Mouse (Mus musculus): ENCODE results near the gene Gm49661. TPM values are rescaled to one million over a fixed set of nuclear protein-coding genes. Genes with fewer than 3 reads are reported as not detected.

The Gm49661 gene
- polyA plus RNA-seq (2014; fragmentation: Nextera tagmentation; extraction: Ambion mirVana) = not detected in 2 replicates

DNA sequence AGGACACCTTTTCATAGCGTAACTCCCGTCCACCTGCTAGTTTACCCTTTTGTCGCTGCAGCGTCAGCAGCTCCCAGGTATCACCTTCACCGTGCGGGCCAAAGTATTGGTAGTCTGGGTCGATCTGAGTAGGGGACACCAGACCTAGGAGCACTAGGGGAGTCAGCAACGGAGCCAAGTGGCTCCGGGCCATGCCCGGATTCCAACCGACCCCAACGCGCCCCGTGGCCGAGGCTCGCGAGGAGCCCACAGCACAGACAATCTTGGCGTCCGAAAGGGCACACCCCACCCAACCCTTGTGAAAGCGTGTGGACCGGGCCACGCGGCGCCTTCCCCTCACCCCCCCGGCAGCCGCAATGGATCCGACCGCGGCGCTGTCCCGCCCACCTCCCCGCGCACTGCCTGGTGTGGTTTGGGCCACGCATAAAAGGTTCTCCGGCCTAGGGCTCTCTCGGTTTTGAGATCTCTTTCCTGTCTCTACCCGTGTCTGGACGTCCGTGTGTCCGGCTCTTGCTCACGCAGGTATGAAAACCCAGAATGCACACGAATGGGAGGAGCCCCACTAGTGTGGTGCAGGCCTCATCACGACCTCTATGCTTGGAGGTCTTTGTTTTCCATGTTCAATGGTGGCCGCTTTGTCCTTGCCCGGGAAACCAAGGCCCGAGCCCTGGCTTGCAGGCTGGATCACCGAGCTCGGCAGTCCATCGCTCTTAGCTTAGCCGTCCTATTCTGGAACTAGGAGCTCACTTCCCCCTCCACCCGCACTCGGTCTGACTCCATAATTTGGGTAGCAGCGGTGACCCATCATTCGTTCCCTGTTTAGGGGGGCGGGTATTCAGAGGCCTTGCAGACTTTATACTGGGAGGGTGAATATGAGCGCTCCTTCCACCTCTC lies at the start of gene Gm49661, which contains the start of the genes Prdx2 and Rnaseh2a:
TSS of gene Gm49661 (minus strand) at position 193 of the 894 bp plus-strand sequence.
TSS of gene Prdx2 (plus strand) at position 347 of the 894 bp plus-strand sequence.
TSS of gene Rnaseh2a (minus strand) at position 527 of the 894 bp plus-strand sequence.
- Histone ChIP-seq H3K4me1 (ENCODE audit: control insufficient read depth, insufficient read depth, low read length) (peaks cover 21% of the 10 kb centered on the region), H3K9me3 (replicated peaks; ENCODE audit: control insufficient read depth, low read length) (no peaks in the 10 kb centered on the region), H3K4me3 (ENCODE audit: low read depth, low read length) (peak within 1 kb of the TSS; percentile 90), H3K27ac (ENCODE audit: low read depth, low read length) (peak within 1 kb of the TSS; percentile 84), H3K9ac (ENCODE audit: low read length) (peak within 1 kb of the TSS; percentile 99), H3K27me3 (replicated peaks; ENCODE audit: control insufficient read depth, insufficient read depth, low read length) (no peaks in the 10 kb centered on the region), H3K36me3 (ENCODE audit: control insufficient read depth, insufficient read depth, low read length) (peaks cover 40% of the 10 kb centered on the region), H3K4me2 (ENCODE audit: low read length) (peak within 1 kb of the TSS; percentile 95)
- peak; percentile 77 for ATAC-seq
- peak; percentile 86 for DNase-seq (ENCODE audit: low spot score)
- 2% methylated on average over 54 of the region's 56 CpGs for WGBS

DNA sequence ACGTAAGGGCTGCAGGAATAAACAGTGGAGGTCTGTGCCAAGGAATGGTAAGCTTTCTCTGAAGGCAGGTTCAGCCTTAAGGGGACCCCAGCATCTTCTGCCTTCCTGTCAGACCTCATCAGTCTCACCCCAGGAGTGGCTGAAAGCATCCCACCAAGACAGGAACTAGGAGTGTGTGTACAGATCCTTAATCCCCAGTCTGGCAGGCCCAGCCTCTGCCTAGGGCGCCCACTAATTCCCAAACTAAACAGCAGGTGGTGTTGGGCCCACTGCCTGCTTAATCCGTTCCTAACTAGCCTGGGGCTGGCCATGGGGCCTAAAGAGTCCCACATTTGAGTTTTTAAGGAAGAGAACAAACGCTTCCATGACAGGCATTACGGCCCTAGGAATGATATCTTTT lies 48.0 kb upstream of the Gm49661 start:
- H3K27ac ChIP-seq (ENCODE audit: low read depth, low read length) = no peak overlapping the region
- no peak overlapping the region for H3K9ac ChIP-seq (ENCODE audit: low read length)
- peaks cover 49% of the 10 kb centered on the region for H3K36me3 ChIP-seq (ENCODE audit: control insufficient read depth, insufficient read depth, low read length)
- H3K4me3 ChIP-seq (ENCODE audit: low read depth, low read length) = no peak overlapping the region
- 0 out of 2 replicates have a peak, but pooled peaks cover 6% of the 10 kb centered on the region for H3K27me3 ChIP-seq (replicated peaks; ENCODE audit: control insufficient read depth, insufficient read depth, low read length)
- WGBS = 18% methylated on average over 5 of the region's 5 CpGs
- H3K4me2 ChIP-seq (ENCODE audit: low read length) = no peak overlapping the region
- ATAC-seq (no peak), DNase-seq (ENCODE audit: low spot score) (no peak)
- no peaks in the 10 kb centered on the region for H3K4me1 ChIP-seq (ENCODE audit: control insufficient read depth, insufficient read depth, low read length)
- H3K9me3 ChIP-seq (replicated peaks; ENCODE audit: control insufficient read depth, low read length) = no peaks in the 10 kb centered on the region

DNA sequence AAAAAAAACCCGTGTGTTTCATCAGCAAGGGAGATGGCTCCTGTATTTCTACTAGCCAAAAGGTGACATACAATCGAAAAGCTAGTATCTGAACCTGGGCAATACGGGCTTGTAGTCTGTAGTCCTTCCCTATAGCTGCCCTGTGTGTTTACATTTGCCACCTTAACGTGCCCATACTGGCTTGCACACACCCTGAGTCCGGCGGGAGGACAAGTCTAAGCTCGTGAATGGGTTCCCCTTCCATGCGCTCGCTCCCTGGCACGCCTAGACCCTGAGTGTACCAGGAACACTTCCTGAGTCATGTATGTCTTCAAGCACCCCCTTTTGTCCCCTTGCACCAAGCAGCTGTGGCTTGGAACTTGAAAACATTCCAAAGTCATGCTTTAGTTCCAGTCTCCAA lies 47.5 kb upstream of the Gm49661 start:
- Histone ChIP-seq H3K9ac (ENCODE audit: low read length) (no peak overlapping the region), H3K4me3 (ENCODE audit: low read depth, low read length) (no peak overlapping the region), H3K36me3 (ENCODE audit: control insufficient read depth, insufficient read depth, low read length) (peaks cover 45% of the 10 kb centered on the region), H3K4me2 (ENCODE audit: low read length) (no peak overlapping the region), H3K9me3 (replicated peaks; ENCODE audit: control insufficient read depth, low read length) (no peaks in the 10 kb centered on the region), H3K27ac (ENCODE audit: low read depth, low read length) (no peak overlapping the region), H3K27me3 (replicated peaks; ENCODE audit: control insufficient read depth, insufficient read depth, low read length) (peaks cover 6% of the 10 kb centered on the region; the same call in 1 of the 2 replicates), H3K4me1 (ENCODE audit: control insufficient read depth, insufficient read depth, low read length) (no peaks in the 10 kb centered on the region)
- no peak for DNase-seq (ENCODE audit: low spot score)
- 71% methylated on average over 10 of the region's 10 CpGs for WGBS
- ATAC-seq = no peak

DNA sequence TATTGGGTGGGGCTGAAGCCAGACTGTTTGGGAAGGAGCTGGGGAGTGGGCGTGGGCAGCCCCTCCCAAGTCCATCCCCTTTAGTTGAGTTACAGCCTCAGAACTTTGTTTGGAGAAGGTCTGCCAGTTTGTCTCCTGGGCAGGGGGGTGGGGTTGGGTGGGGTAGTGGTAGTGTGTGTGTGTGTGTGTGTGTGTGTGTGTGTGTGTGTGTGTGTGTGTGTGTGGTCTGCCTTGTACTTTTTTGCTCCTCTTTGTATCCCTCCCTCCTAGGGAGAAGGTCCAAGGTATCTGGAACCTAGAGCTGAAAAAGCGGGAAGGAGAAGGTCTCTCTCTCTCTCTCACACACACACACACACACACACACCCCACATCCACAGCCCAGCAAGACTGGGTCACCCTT lies 45.2 kb upstream of the Gm49661 start, which contains the start of gene Best2:
TSS of gene Best2 (minus strand) at position 101 of the 400 bp plus-strand sequence.
- peaks cover 17% of the 10 kb centered on the region for H3K27me3 ChIP-seq (replicated peaks; ENCODE audit: control insufficient read depth, insufficient read depth, low read length)
- no peaks in the 10 kb centered on the region for H3K4me1 ChIP-seq (ENCODE audit: control insufficient read depth, insufficient read depth, low read length)
- H3K9ac ChIP-seq (ENCODE audit: low read length) = peak within 1 kb of the TSS; percentile 60; the same call in 1 of the 2 replicates
- peak within 1 kb of the TSS; percentile 27 for H3K4me3 ChIP-seq (ENCODE audit: low read depth, low read length)
- peaks cover 22% of the 10 kb centered on the region for H3K36me3 ChIP-seq (ENCODE audit: control insufficient read depth, insufficient read depth, low read length)
- H3K9me3 ChIP-seq (replicated peaks; ENCODE audit: control insufficient read depth, low read length) = no peaks in the 10 kb centered on the region
- no peak for DNase-seq (ENCODE audit: low spot score)
- H3K4me2 ChIP-seq (ENCODE audit: low read length) = peak within 1 kb of the TSS; percentile 61
- no peak for ATAC-seq
- no peak within 1 kb of the TSS for H3K27ac ChIP-seq (ENCODE audit: low read depth, low read length)
- WGBS = 81% methylated on average over 2 of the region's 2 CpGs

DNA sequence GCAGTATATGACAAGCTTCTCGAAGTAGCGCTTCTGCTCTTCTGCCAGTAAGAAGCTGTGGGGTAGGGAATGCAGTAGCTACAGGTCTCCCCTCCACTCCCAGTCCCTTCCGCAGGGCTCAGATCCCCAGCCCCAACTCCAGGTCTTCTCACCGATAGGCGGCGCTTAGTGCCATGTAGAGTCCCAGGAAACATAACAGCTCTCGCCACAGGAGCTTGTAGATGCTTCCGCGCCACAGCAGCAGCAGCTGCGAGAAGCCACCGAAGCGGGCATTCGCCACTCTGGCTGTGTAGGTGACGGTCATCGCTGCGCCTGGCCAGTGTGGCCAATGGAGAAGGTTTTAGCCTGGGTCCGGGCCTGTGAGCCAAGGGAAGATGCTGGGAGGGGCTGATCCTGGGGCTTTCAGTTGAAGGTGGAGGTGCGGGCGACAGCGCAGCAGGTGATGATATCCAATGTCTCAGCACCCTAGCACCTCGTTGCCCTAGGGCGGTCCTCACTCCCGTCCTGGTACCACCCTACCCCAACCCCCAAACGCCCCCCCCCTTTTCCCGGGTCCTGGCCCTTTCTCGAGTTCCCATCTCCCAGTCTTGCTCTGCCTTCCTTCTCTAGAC lies 44.1 kb upstream of the Gm49661 start:
- H3K4me3 ChIP-seq (ENCODE audit: low read depth, low read length) = peak overlapping the region; percentile 27
- H3K9ac ChIP-seq (ENCODE audit: low read length) = peak overlapping the region; percentile 60; the same call in 1 of the 2 replicates
- peak overlapping the region; percentile 61 for H3K4me2 ChIP-seq (ENCODE audit: low read length)
- peaks cover 17% of the 10 kb centered on the region for H3K27me3 ChIP-seq (replicated peaks; ENCODE audit: control insufficient read depth, insufficient read depth, low read length)
- no peaks in the 10 kb centered on the region for H3K9me3 ChIP-seq (replicated peaks; ENCODE audit: control insufficient read depth, low read length)
- H3K27ac ChIP-seq (ENCODE audit: low read depth, low read length) = no peak overlapping the region
- DNase-seq (ENCODE audit: low spot score) (peak; percentile 89), ATAC-seq (peak; percentile 81)
- 6% methylated on average over 26 of the region's 26 CpGs for WGBS
- peaks cover 11% of the 10 kb centered on the region for H3K36me3 ChIP-seq (ENCODE audit: control insufficient read depth, insufficient read depth, low read length)
- no peaks in the 10 kb centered on the region for H3K4me1 ChIP-seq (ENCODE audit: control insufficient read depth, insufficient read depth, low read length)

DNA sequence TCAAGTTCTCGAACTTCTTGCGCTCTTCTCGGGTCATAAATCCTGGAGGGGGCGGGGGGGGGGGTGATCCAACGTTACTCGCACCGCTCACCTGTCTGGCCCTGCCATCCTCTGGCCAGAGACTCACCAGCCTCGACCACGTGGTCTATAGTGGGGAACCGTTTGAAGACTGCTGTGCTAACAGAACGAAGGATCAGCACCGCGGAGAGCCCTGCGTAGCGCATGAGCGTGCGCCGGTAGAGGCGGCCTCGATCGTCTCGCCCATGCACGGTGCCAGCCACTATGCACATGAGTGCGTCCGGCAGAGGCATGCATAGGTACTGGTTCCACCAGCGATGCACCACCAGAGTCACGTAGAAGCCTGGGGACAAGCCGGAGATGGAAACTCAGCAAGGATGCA lies 42.0 kb upstream of the Gm49661 start:
- no peak overlapping the region for H3K4me3 ChIP-seq (ENCODE audit: low read depth, low read length)
- H3K36me3 ChIP-seq (ENCODE audit: control insufficient read depth, insufficient read depth, low read length) = no peaks in the 10 kb centered on the region
- 22% methylated on average over 28 of the region's 28 CpGs for WGBS
- no peak overlapping the region for H3K27ac ChIP-seq (ENCODE audit: low read depth, low read length)
- H3K4me2 ChIP-seq (ENCODE audit: low read length) = no peak overlapping the region
- no peaks in the 10 kb centered on the region for H3K9me3 ChIP-seq (replicated peaks; ENCODE audit: control insufficient read depth, low read length)
- DNase-seq (ENCODE audit: low spot score) (no peak), ATAC-seq (no peak)
- no peaks in the 10 kb centered on the region for H3K4me1 ChIP-seq (ENCODE audit: control insufficient read depth, insufficient read depth, low read length)
- H3K9ac ChIP-seq (ENCODE audit: low read length) = no peak overlapping the region
- peaks cover 17% of the 10 kb centered on the region for H3K27me3 ChIP-seq (replicated peaks; ENCODE audit: control insufficient read depth, insufficient read depth, low read length)

DNA sequence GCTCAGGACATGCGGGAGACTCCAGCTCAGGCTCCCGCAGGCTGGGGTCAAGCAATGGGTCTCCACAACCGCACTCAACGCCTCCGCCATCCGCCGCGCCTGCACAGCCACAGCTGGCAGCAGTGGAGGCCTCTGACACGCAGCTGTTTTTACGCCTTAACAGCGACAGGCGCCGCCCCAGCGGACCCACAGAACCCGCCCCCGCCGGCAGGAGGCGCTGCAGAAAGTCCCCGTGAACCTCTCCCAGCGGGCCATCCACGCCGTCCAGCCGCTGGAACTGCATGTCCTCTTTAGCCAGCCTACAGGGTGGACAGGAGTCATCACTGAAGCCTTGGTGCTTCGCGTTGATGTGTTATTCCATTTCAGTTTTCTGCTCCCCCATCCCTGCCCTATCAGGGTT lies 38.5 kb upstream of the Gm49661 start:
- H3K27ac ChIP-seq (ENCODE audit: low read depth, low read length) = no peak overlapping the region
- ATAC-seq (no peak), DNase-seq (ENCODE audit: low spot score) (no peak)
- H3K27me3 ChIP-seq (replicated peaks; ENCODE audit: control insufficient read depth, insufficient read depth, low read length) = peaks cover 11% of the 10 kb centered on the region
- H3K36me3 ChIP-seq (ENCODE audit: control insufficient read depth, insufficient read depth, low read length) = no peaks in the 10 kb centered on the region
- H3K9ac ChIP-seq (ENCODE audit: low read length) = no peak overlapping the region
- H3K4me2 ChIP-seq (ENCODE audit: low read length) = no peak overlapping the region
- no peaks in the 10 kb centered on the region for H3K4me1 ChIP-seq (ENCODE audit: control insufficient read depth, insufficient read depth, low read length)
- WGBS = 24% methylated on average over 23 of the region's 25 CpGs
- H3K4me3 ChIP-seq (ENCODE audit: low read depth, low read length) = no peak overlapping the region
- H3K9me3 ChIP-seq (replicated peaks; ENCODE audit: control insufficient read depth, low read length) = no peaks in the 10 kb centered on the region

DNA sequence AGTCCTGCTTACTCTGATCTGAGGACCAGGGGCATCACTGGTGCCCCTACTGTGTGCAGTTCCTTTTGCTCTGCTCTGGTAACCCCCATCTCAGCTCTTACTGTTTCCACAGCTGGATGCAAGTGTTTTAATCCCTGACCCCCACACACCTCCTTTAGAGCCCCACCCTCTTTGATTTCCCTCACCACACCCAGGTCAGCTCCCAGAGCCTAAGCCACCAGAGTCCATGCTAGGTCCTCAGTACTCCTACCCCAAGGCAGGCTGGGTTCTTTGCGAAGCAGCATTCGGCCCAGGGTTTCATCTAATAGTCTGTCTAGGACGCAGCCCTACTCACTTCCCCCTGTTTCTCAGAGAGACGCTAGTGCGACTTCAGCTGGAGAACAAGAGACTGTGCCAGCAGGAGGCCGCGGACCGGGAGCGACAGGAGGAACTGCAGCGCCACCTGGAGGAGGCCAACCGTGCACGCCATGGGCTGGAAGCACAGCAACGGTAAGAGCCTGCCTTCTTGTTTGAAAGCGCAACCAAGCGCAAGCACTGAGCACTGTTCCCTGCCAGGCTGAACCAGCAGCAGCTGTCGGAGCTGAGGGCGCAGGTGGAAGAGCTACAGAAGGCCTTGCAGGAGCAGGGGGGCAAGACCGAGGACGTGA lies 28.5 kb upstream of the Gm49661 start:
- peak overlapping the region; percentile 31 for H3K4me2 ChIP-seq (ENCODE audit: low read length)
- H3K27ac ChIP-seq (ENCODE audit: low read depth, low read length) = no peak overlapping the region
- H3K4me3 ChIP-seq (ENCODE audit: low read depth, low read length) = no peak overlapping the region
- under 1% methylated on average over 19 of the region's 19 CpGs for WGBS
- no peaks in the 10 kb centered on the region for H3K9me3 ChIP-seq (replicated peaks; ENCODE audit: control insufficient read depth, low read length)
- no peaks in the 10 kb centered on the region for H3K36me3 ChIP-seq (ENCODE audit: control insufficient read depth, insufficient read depth, low read length)
- H3K9ac ChIP-seq (ENCODE audit: low read length) = peak overlapping the region; percentile 41
- peak; percentile 95 for DNase-seq (ENCODE audit: low spot score)
- H3K27me3 ChIP-seq (replicated peaks; ENCODE audit: control insufficient read depth, insufficient read depth, low read length) = 0 out of 2 replicates have a peak, but pooled peaks cover 3% of the 10 kb centered on the region
- ATAC-seq = peak; percentile 90
- no peaks in the 10 kb centered on the region for H3K4me1 ChIP-seq (ENCODE audit: control insufficient read depth, insufficient read depth, low read length)

All from forebrain, embryonic 14.5 days (tissue).